Mouse (Mus musculus) heart, adult 2 months (tissue): Measurements from ENCODE around the gene Shmt2.
A peak's percentile ranks its signal among the peaks of the same experiment; 100 is the strongest.

ENCODE experiments used
- CTCF ChIP-seq: fragments of 200-600 bp; IDR thresholded peaks from 2 replicates; pipeline ENCODE4 v1.8.1; 2022; ENCODE audit warnings: antibody characterized with exemption, mild to moderate bottlenecking, moderate library complexity
- EP300 ChIP-seq: fragments of 200-500 bp; IDR thresholded peaks from 2 replicates; pipeline ENCODE4 v1.6.1; 2011; ENCODE audit warnings: low read depth, low read length, control low read depth; ENCODE audit not compliant: insufficient read depth
- POLR2A ChIP-seq: fragments of 200-500 bp; IDR thresholded peaks from 2 replicates; pipeline ENCODE4 v1.6.1; 2011; ENCODE audit warnings: mild to moderate bottlenecking, low read depth, low read length, control low read depth; ENCODE audit not compliant: insufficient read depth

GRCm38 (mm10) chr10:127479131-127479530 is 43.1 kb downstream of the Shmt2 start:
- TF ChIP-seq CTCF: peak; percentile 67
- TF ChIP-seq POLR2A: no peak
- TF ChIP-seq EP300: no peak
